Mouse (Mus musculus): ENCODE measurements around the gene Dennd4a. TPM values are rescaled to one million over a fixed set of nuclear protein-coding genes. Genes with fewer than 3 reads are reported as not detected.

The Dennd4a gene
- polyA plus RNA-seq, 1 experiment = 2.2 TPM

DNA sequence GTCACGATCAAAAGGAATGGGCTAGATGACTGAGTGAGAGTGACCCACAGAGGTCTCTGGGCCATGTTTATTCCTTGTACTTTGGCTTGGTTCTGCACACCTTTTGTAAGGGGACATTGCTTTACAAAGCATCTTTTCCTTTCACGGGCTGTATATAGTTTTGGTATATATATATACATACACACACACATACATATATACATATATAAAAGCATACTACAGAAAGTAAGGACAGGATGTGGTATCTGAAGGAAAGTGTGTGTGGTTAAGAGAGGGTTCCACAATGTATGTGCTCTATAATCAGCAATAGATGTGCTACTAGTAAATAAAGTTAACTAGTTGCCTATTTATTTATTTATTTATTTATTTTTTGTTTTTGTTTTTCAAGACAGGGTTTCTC lies 20.6 kb downstream of the Dennd4a start:
- TF ChIP-seq CTCF (IDR thresholded peaks at IDR 0.05; ENCODE audit: extremely low read depth, insufficient read length, insufficient replicate concordance, low read depth, low read length) = no peak
- no peak for TF ChIP-seq POLR2A (IDR thresholded peaks at IDR 0.05; ENCODE audit: low read depth, low read length)
- no peaks in the 10 kb centered on the region for H3K27me3 ChIP-seq (ENCODE audit: control insufficient read depth, insufficient read depth, low read length)
- H3K27ac ChIP-seq (ENCODE audit: insufficient read depth, low read depth, low read length) = no peak overlapping the region
- H3K36me3 ChIP-seq (ENCODE audit: control insufficient read depth, insufficient read depth, low read length) = 0 out of 2 replicates have a peak, but pooled peaks cover 1% of the 10 kb centered on the region
- H3K4me3 ChIP-seq (ENCODE audit: low read depth, low read length) = no peak overlapping the region
- 87% methylated on average over 2 of the region's 2 CpGs for WGBS
- 0 out of 2 replicates have a peak, but pooled peaks cover 2% of the 10 kb centered on the region for H3K4me1 ChIP-seq (ENCODE audit: control insufficient read depth, insufficient read depth, insufficient read length, low read length)

DNA sequence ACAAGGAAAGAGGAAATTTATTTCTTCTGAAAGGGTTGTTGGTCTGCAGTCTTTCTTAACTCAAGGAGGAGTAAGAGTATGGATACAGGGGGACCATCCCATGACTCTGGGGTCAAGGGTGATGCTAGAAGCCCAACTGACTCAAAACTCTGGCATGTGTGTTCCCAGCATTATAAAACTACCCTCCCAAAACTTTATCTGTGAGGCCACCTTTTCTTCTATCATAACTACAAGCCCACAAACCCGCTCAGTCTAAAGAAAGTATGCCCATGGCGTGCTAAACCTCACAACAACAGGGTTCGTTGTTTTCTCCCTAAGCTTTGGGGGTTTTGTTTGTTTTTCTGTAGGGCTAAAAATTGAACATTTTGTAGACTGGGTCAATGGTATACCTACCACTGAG lies 23.3 kb downstream of the Dennd4a start:
- 93% methylated on average over 3 of the region's 3 CpGs for whole genome bisulfite sequencing

DNA sequence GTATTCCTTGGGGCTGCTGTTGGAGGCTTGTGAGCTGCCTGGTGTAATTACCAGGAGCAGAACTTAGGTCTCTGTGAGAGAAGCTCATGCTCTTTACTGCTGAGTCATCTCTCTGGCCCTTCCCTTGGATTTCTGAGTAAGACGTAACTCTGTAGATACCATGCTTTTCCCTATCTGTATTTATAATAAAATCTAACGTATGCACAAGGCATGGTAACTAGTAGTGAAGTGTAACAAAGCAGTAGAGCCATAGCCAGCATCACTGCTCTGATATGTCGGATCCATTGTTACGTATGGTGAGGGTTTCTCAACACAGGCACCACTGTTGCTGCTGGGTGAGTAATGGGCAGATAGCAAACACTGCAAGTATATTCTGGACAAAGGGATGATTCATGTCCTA lies 34.2 kb downstream of the Dennd4a start:
- Histone ChIP-seq H3K36me3 (ENCODE audit: control insufficient read depth, insufficient read depth, low read length) (peaks cover 3% of the 10 kb centered on the region; the same call in 1 of the 2 replicates), H3K27me3 (ENCODE audit: control insufficient read depth, insufficient read depth, low read length) (no peaks in the 10 kb centered on the region), H3K4me1 (ENCODE audit: control insufficient read depth, insufficient read depth, insufficient read length, low read length) (no peaks in the 10 kb centered on the region), H3K4me3 (ENCODE audit: low read depth, low read length) (no peak overlapping the region), H3K27ac (ENCODE audit: insufficient read depth, low read depth, low read length) (no peak overlapping the region)
- 94% methylated on average over 4 of the region's 4 CpGs for WGBS
- TF ChIP-seq POLR2A (IDR thresholded peaks at IDR 0.05; ENCODE audit: low read depth, low read length) = no peak
- TF ChIP-seq CTCF (IDR thresholded peaks at IDR 0.05; ENCODE audit: extremely low read depth, insufficient read length, insufficient replicate concordance, low read depth, low read length) = no peak

More for the DNA sequence above, 23.3 kb downstream of the Dennd4a start:
- Histone ChIP-seq H3K27me3 (ENCODE audit: control insufficient read depth, insufficient read depth, low read length) (no peaks in the 10 kb centered on the region; the same call in 1 of the 2 replicates), H3K4me3 (ENCODE audit: low read depth, low read length) (no peak overlapping the region), H3K27ac (ENCODE audit: insufficient read depth, low read depth, low read length) (no peak overlapping the region), H3K4me1 (ENCODE audit: control insufficient read depth, insufficient read depth, insufficient read length, low read length) (0 out of 2 replicates have a peak, but pooled peaks cover 2% of the 10 kb centered on the region), H3K36me3 (ENCODE audit: control insufficient read depth, insufficient read depth, low read length) (0 out of 2 replicates have a peak, but pooled peaks cover 1% of the 10 kb centered on the region)
- TF ChIP-seq CTCF (IDR thresholded peaks at IDR 0.05; ENCODE audit: extremely low read depth, insufficient read length, insufficient replicate concordance, low read depth, low read length) = no peak
- no peak for TF ChIP-seq POLR2A (IDR thresholded peaks at IDR 0.05; ENCODE audit: low read depth, low read length)

DNA sequence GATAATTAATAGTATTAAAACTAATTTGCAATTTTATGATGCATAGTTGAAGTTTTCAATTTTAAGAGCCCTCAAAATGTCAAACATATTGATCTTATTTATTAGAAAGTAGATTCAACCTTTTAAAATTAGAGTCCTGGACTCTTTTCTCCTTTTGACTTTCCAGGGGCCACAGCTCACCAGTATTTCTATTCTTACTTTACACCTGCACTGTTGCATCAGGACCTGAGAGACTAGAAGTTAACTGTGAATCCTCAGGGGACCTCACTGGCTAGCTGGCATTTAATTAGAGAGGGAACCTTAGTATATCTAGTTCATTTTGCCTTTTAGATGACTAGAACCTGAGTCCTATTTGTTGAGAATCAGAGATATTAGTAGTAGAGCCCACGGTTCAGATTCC lies 38.4 kb downstream of the Dennd4a start:
- H3K4me1 ChIP-seq (ENCODE audit: control insufficient read depth, insufficient read depth, insufficient read length, low read length) = no peaks in the 10 kb centered on the region
- WGBS = 71% methylated on average over 1 of the region's 1 CpGs
- H3K4me3 ChIP-seq (ENCODE audit: low read depth, low read length) = no peak overlapping the region
- H3K27me3 ChIP-seq (ENCODE audit: control insufficient read depth, insufficient read depth, low read length) = no peaks in the 10 kb centered on the region
- no peak overlapping the region for H3K27ac ChIP-seq (ENCODE audit: insufficient read depth, low read depth, low read length)
- TF ChIP-seq POLR2A (IDR thresholded peaks at IDR 0.05; ENCODE audit: low read depth, low read length) = no peak
- TF ChIP-seq CTCF (IDR thresholded peaks at IDR 0.05; ENCODE audit: extremely low read depth, insufficient read length, insufficient replicate concordance, low read depth, low read length) = no peak
- no peaks in the 10 kb centered on the region for H3K36me3 ChIP-seq (ENCODE audit: control insufficient read depth, insufficient read depth, low read length)

DNA sequence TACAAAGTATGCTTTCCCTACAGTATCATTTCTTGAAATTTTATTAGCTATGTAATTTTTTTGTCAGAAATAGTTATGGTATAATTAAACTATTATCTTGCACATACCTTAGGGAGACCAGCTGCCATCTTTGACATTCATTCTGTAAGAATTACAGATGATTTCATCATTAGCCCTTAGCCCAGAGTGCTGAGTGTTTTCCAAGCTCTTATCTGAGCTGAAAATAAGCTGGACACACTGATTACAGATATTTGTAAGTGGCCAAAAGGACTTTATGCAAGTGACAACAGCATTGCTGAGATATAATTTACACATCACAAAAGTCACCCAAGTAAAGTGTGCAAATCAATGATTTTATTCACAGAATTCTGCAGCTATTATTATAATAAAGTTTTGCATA lies 48.9 kb downstream of the Dennd4a start:
- Histone ChIP-seq H3K36me3 (ENCODE audit: control insufficient read depth, insufficient read depth, low read length) (no peaks in the 10 kb centered on the region; the same call in 1 of the 2 replicates), H3K4me1 (ENCODE audit: control insufficient read depth, insufficient read depth, insufficient read length, low read length) (no peaks in the 10 kb centered on the region), H3K4me3 (ENCODE audit: low read depth, low read length) (no peak overlapping the region), H3K27ac (ENCODE audit: insufficient read depth, low read depth, low read length) (no peak overlapping the region), H3K27me3 (ENCODE audit: control insufficient read depth, insufficient read depth, low read length) (no peaks in the 10 kb centered on the region)
- TF ChIP-seq POLR2A (IDR thresholded peaks at IDR 0.05; ENCODE audit: low read depth, low read length) (no peak), CTCF (IDR thresholded peaks at IDR 0.05; ENCODE audit: extremely low read depth, insufficient read length, insufficient replicate concordance, low read depth, low read length) (no peak)

DNA sequence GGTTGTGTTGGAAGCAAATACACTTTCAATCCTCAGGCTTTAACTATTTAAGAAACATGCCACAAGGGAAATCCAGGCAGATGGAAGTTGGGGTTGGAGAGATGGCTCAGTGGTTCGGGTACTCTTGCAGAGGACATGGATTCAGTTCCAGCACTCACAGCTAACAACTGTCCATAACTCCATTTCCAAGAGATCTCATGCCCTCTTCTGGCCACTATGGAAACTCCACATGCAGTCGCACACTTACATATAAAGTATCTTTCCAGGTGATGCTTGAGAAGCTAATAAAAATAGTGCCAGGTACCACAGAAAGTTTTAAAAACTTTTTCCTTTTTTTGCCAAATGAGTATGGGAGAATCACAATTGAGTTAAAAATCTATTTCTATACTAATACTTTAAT lies 51.5 kb downstream of the Dennd4a start:
- TF ChIP-seq CTCF (IDR thresholded peaks at IDR 0.05; ENCODE audit: extremely low read depth, insufficient read length, insufficient replicate concordance, low read depth, low read length) (no peak), POLR2A (IDR thresholded peaks at IDR 0.05; ENCODE audit: low read depth, low read length) (no peak)
- H3K36me3 ChIP-seq (ENCODE audit: control insufficient read depth, insufficient read depth, low read length) = no peaks in the 10 kb centered on the region; the same call in 1 of the 2 replicates
- WGBS = 99% methylated on average over 2 of the region's 2 CpGs
- no peaks in the 10 kb centered on the region for H3K4me1 ChIP-seq (ENCODE audit: control insufficient read depth, insufficient read depth, insufficient read length, low read length)
- no peaks in the 10 kb centered on the region for H3K27me3 ChIP-seq (ENCODE audit: control insufficient read depth, insufficient read depth, low read length)
- H3K4me3 ChIP-seq (ENCODE audit: low read depth, low read length) = no peak overlapping the region
- H3K27ac ChIP-seq (ENCODE audit: insufficient read depth, low read depth, low read length) = no peak overlapping the region

DNA sequence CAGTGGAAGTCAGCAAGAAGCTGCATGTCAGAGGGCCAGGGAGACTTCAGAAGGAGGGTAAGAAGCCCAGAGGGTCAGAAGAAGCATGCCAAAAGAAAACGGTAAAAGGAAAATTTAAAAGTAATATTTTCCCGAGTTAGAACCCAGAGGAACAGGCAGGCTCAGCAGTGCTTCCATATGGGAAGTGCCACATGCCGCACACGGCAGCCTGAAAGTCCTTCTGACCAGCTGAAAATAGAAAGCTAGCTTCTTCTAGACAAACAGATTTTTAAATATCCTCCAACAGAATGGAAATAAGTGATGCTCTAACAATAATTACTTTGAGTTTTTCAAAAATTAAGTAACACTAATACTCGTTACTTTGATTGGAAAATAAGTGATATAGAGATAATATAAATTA lies 74.9 kb downstream of the Dennd4a start:
- no peak overlapping the region for H3K27ac ChIP-seq (ENCODE audit: insufficient read depth, low read depth, low read length)
- H3K27me3 ChIP-seq (ENCODE audit: control insufficient read depth, insufficient read depth, low read length) = no peaks in the 10 kb centered on the region
- TF ChIP-seq POLR2A (IDR thresholded peaks at IDR 0.05; ENCODE audit: low read depth, low read length) (no peak), CTCF (IDR thresholded peaks at IDR 0.05; ENCODE audit: extremely low read depth, insufficient read length, insufficient replicate concordance, low read depth, low read length) (no peak)
- WGBS = 80% methylated on average over 5 of the region's 5 CpGs
- H3K4me1 ChIP-seq (ENCODE audit: control insufficient read depth, insufficient read depth, insufficient read length, low read length) = no peaks in the 10 kb centered on the region
- H3K36me3 ChIP-seq (ENCODE audit: control insufficient read depth, insufficient read depth, low read length) = peaks cover 4% of the 10 kb centered on the region; the same call in 1 of the 2 replicates
- no peak overlapping the region for H3K4me3 ChIP-seq (ENCODE audit: low read depth, low read length)
